Mouse (Mus musculus) liver, postnatal 0 days (tissue): ENCODE results near the gene Syn3.

ENCODE experiments used
- CTCF ChIP-seq: sonication (generic); IDR thresholded peaks from 2 replicates; pipeline ENCODE4 v1.5.1; 2016; ENCODE audit warnings: antibody characterized with exemption, low read depth
- EP300 ChIP-seq: IDR thresholded peaks from 2 replicates; pipeline ENCODE4 v1.6.1; 2016; ENCODE audit warnings: antibody characterized with exemption, low read depth, mild to moderate bottlenecking

GRCm38 (mm10) chr10:86346235-86346840 is 152.4 kb downstream of the Syn3 start:
- TF ChIP-seq CTCF (no peak), EP300 (no peak)
